7 mouse cellular contexts compared by ENCODE assay signal in genomic region chr7:126847116-126847420, GRCm38 (mm10). TPM values are rescaled to one million over a fixed set of nuclear protein-coding genes. Genes with fewer than 3 reads are reported as not detected.
DNase-seq lines count a peak whose midpoint lies in the region; ATAC-seq and TF ChIP-seq lines count a peak whose summit lies in the region.

Doc2a (plus strand) TSS chr7:126847416.

- TF ChIP-seq POLR2A in lung, adult 2 months (IDR thresholded peaks at IDR 0.05; ENCODE audit: borderline replicate concordance, extremely low read depth, low read depth, low read length): no peak

- peak within 1 kb of the TSS; percentile 51 for H3K4me3 ChIP-seq in lung, adult 2 months (replicated peaks; ENCODE audit: extremely low read depth, low read depth, low read length)
- peak within 1 kb of the TSS; percentile 55 for H3K4me3 ChIP-seq in forebrain, embryonic 14.5 days (ENCODE audit: low read depth, low read length)
- peak within 1 kb of the TSS; percentile 61 for H3K4me3 ChIP-seq in neural tube, embryonic 15.5 days (replicated peaks)

- H3K4me2 ChIP-seq in forebrain, embryonic 14.5 days (ENCODE audit: low read length): peak within 1 kb of the TSS; percentile 99
- peak within 1 kb of the TSS; percentile 100 for H3K4me2 ChIP-seq in neural tube, embryonic 15.5 days

- 0 out of 2 replicates have a peak, but pooled peaks cover 8% of the 10 kb centered on the region for H3K27me3 ChIP-seq in forebrain, embryonic 14.5 days (replicated peaks; ENCODE audit: control insufficient read depth, insufficient read depth, low read length)
- H3K27me3 ChIP-seq in neural tube, embryonic 15.5 days (replicated peaks): peaks cover 22% of the 10 kb centered on the region

- 49% methylated on average over 4 of the region's 4 CpGs for WGBS in lung, adult 2 months
- WGBS in forebrain, embryonic 14.5 days: 25% methylated on average over 4 of the region's 4 CpGs
- WGBS in neural tube, embryonic 15.5 days: 14% methylated on average over 4 of the region's 4 CpGs

- no peak for DNase-seq in lung, adult 2 months
- DNase-seq in lung, adult 18-20 months: no peak
- DNase-seq in forebrain, embryonic 14.5 days (ENCODE audit: low spot score): no peak
- no peak for DNase-seq in left cerebral cortex, postnatal 14 days (ENCODE audit: low spot score in 2 of 2)
- DNase-seq in cerebellum, adult 11-12 months: no peak

- peak within 1 kb of the TSS; percentile 74 for H3K9ac ChIP-seq in forebrain, embryonic 14.5 days (ENCODE audit: low read length)
- peak within 1 kb of the TSS; percentile 74 for H3K9ac ChIP-seq in neural tube, embryonic 15.5 days (replicated peaks)

- no peak for ATAC-seq in forebrain, embryonic 14.5 days
- peak; percentile 5; the same call in 1 of the 2 replicates for ATAC-seq in neural tube, embryonic 15.5 days (ENCODE audit: low FRiP score)
- ATAC-seq in activated CD4-positive, CD25-positive, alpha-beta regulatory T cell, adult 4 months: no peak

- H3K9me3 ChIP-seq in forebrain, embryonic 14.5 days (replicated peaks; ENCODE audit: control insufficient read depth, low read length): no peaks in the 10 kb centered on the region
- H3K9me3 ChIP-seq in neural tube, embryonic 15.5 days (replicated peaks): no peaks in the 10 kb centered on the region

- no peak for TF ChIP-seq CTCF in lung, adult 2 months (IDR thresholded peaks at IDR 0.05; ENCODE audit: insufficient read depth, low read length)

- no peak within 1 kb of the TSS for H3K27ac ChIP-seq in forebrain, embryonic 14.5 days (ENCODE audit: low read depth, low read length)
- H3K27ac ChIP-seq in neural tube, embryonic 15.5 days (replicated peaks): peak within 1 kb of the TSS; percentile 45; the same call in 1 of the 2 replicates

- intact Hi-C loops in left cerebral cortex, postnatal 14 days (cut with DNase I): no loop called here

- H3K4me1 ChIP-seq in lung, adult 2 months (ENCODE audit: control insufficient read depth, insufficient read depth, low read length): peaks cover 6% of the 10 kb centered on the region; the same call in 1 of the 2 replicates
- peaks cover 12% of the 10 kb centered on the region for H3K4me1 ChIP-seq in forebrain, embryonic 14.5 days (ENCODE audit: control insufficient read depth, insufficient read depth, low read length)
- H3K4me1 ChIP-seq in neural tube, embryonic 15.5 days: peaks cover 24% of the 10 kb centered on the region

- peaks cover 6% of the 10 kb centered on the region for H3K36me3 ChIP-seq in forebrain, embryonic 14.5 days (ENCODE audit: control insufficient read depth, insufficient read depth, low read length)
- peaks cover 14% of the 10 kb centered on the region for H3K36me3 ChIP-seq in neural tube, embryonic 15.5 days

RNA-seq across cellular contexts. Expression of gene Doc2a, which starts in this region (rescaled TPM):
- polyA plus RNA-seq in lung, adult 2 months (2012; rRNA removed): 0.22 and 0.74 TPM in 2 replicates
- polyA plus RNA-seq in forebrain, embryonic 14.5 days (2014; fragmentation: Nextera tagmentation; extraction: Ambion mirVana): 4.9 and 6.7 TPM in 2 replicates
- 10 to 100 TPM; 54.8 to 62.4 TPM for total RNA-seq in left cerebral cortex, postnatal 14 days (2021)
- polyA plus RNA-seq in neural tube, embryonic 15.5 days (2015; fragmentation: Nextera tagmentation; extraction: Ambion mirVana): 36.2 and 39.3 TPM in 2 replicates
- not detected for polyA plus RNA-seq in activated CD4-positive, CD25-positive, alpha-beta regulatory T cell, adult 4 months (2017; shearing (Covaris generic))
